Mouse (Mus musculus) heart, adult 2 months (tissue): ENCODE measurements around the gene Cd27.

Source experiments
- CTCF ChIP-seq: fragments of 200-600 bp; IDR thresholded peaks from 2 replicates; pipeline ENCODE4 v1.8.1; 2022; ENCODE audit warnings: antibody characterized with exemption, mild to moderate bottlenecking, moderate library complexity
- EP300 ChIP-seq: fragments of 200-500 bp; IDR thresholded peaks from 2 replicates; pipeline ENCODE4 v1.6.1; 2011; ENCODE audit warnings: low read depth, low read length, control low read depth; ENCODE audit not compliant: insufficient read depth

- TF ChIP-seq EP300 (no peak), CTCF (no peak)
Observed at GRCm38 (mm10) chr6:125266091-125266490, 29.3 kb upstream of the Cd27 start.
